Mouse (Mus musculus) testis, adult 2 months (tissue): ENCODE results near the gene Fbln5.

Experiments
- CTCF ChIP-seq: fragments of 200-500 bp; IDR thresholded peaks from 2 replicates; pipeline ENCODE4 v1.5.1; 2012; ENCODE audit warnings: low read depth, mild to moderate bottlenecking, inconsistent platforms, low read length, moderate library complexity; ENCODE audit not compliant: control insufficient read depth, insufficient read depth, insufficient replicate concordance
- POLR2A ChIP-seq: fragments of 200-500 bp; IDR thresholded peaks from 2 replicates; pipeline ENCODE4 v1.6.1; 2012; ENCODE audit warnings: low read depth, mild to moderate bottlenecking, inconsistent platforms, low read length, moderate library complexity; ENCODE audit not compliant: control insufficient read depth

DNA sequence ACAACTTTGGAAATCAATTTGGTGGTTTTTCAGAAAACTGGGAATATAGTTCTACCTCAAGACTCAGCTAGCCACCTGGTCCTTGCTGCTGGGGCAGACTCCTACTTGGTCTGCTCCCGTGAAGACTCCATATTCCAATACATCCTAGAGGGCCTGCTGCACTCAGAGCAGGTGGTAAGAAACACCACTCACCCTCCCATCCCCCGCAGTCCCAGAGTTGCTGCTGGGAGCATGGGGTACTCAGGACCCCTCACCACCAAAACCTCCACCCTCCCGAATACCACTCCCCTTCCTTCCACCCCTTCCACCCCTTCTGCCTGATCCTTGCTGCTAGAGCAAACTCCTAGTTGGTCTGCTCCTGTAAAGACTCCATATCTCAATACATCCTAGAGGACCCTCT, 119.7 kb downstream of the Fbln5 start:
- TF ChIP-seq POLR2A (no peak), CTCF (no peak)
